Mouse (Mus musculus) kidney, adult 2 months (tissue): Measurements from ENCODE around the gene Pten. TPM values are rescaled to one million over a fixed set of nuclear protein-coding genes. Genes with fewer than 3 reads are reported as not detected.

Experiments
- DNase-seq: peaks from one replicate; pipeline ENCODE4 v3.0.0; 2021
- H3K27ac ChIP-seq: fragments of 200-500 bp; 2 replicates; pipeline ENCODE4 v1.5.1; 2012; ENCODE audit warnings: low read depth, low read length, control low read depth, inconsistent platforms; ENCODE audit not compliant: insufficient read depth
- H3K27me3 ChIP-seq: fragments of 200-500 bp; replicated peaks from 2 replicates; pipeline ENCODE4 v1.6.1; 2012; ENCODE audit warnings: mild to moderate bottlenecking, moderate library complexity, low read length, inconsistent platforms; ENCODE audit not compliant: control insufficient read depth, insufficient read depth
- H3K36me3 ChIP-seq: fragments of 200-500 bp; 2 replicates; pipeline ENCODE4 v1.6.1; 2012; ENCODE audit warnings: mild to moderate bottlenecking, moderate library complexity, low read length, inconsistent platforms; ENCODE audit not compliant: control insufficient read depth, insufficient read depth
- H3K4me1 ChIP-seq: fragments of 200-500 bp; 2 replicates; pipeline ENCODE4 v1.6.1; 2011; ENCODE audit warnings: low read length; ENCODE audit not compliant: control insufficient read depth, insufficient read depth
- H3K4me3 ChIP-seq: fragments of 200-500 bp; 2 replicates; pipeline ENCODE4 v1.5.1; 2011; ENCODE audit warnings: mild to moderate bottlenecking, low read depth, low read length, control low read depth; ENCODE audit not compliant: insufficient read depth
- CTCF ChIP-seq: fragments of 200-500 bp; conservative IDR thresholded peaks from 2 replicates; pipeline ENCODE4 v1.5.1; 2011; ENCODE audit warnings: low read depth, mild to moderate bottlenecking, control low read depth, low read length, moderate library complexity, mixed read lengths; ENCODE audit not compliant: insufficient read depth, insufficient read length
- POLR2A ChIP-seq: fragments of 200-500 bp; IDR thresholded peaks from one replicate; pipeline ENCODE4 v1.6.1; 2011; ENCODE audit warnings: low read depth, low read length, control low read depth
- WGBS: fragments of 180-500 bp; shearing (Covaris S2); methylation state at CpG from one replicate; pipeline ENCODE4 v1.1.7; 2018; 5-methylcytosine and 5-hydroxymethylcytosine counted together
- polyA plus RNA-seq: library from polyadenylated mRNA; depleted of rRNA; stranded (reverse); fragments of >200 nt; gene quantifications from 2 replicates; pipeline ENCODE4 v1.2.3, GENCODE M21; 2012; rRNA removed

The Pten gene
- polyA plus RNA-seq, 1 experiment: 15.2 TPM

DNA sequence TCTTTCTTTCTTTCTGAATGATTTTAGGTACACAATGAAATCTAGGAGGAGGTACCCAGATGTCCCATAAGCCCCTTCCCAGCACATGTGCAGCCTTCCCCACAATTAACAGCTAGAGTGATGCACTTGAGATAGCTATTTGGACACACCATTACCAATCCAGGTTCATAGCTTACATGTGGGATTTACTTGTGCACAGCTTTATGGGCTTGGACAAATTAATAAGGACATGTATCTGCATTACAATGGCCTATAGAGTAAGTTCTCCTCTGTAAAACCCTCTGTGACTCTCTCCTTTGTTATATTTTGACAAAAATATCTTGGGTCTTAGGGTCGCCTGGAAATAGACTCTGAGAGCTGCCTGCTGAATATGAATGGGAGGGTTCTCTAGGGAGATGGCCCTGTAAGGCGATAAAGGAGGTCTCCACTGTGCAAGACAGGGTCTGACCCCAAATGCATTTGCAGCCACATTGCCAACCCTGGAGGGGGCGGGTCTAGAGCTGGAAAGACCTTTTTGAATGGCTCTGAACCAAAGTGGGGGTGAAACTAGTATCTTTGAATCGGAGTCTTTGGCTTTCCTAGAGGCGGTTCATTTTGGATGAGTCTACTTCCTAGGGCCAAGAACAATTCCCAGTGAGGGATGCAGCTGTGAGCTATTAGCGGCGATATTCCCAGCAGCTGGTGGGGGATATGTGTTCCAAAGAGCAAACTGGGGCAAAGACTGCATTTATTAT is 116.8 kb downstream of the Pten start:
- Histone ChIP-seq H3K27me3 (no peaks in the 10 kb centered on the region; the same call in 1 of the 2 replicates), H3K36me3 (no peaks in the 10 kb centered on the region), H3K4me3 (no peak overlapping the region), H3K4me1 (no peaks in the 10 kb centered on the region), H3K27ac (no peak overlapping the region)
- no peak for DNase-seq
- WGBS: 75% methylated on average over 7 of the region's 7 CpGs
- TF ChIP-seq CTCF (no peak), POLR2A (no peak)

Other genes with a start within 250 kb of the Pten start
- 129 and 168 TPM in 2 replicates for gene Papss2, start 161.7 kb upstream of the Pten start, polyA plus RNA-seq
- 16.0 and 25.0 TPM in 2 replicates for gene Atad1, start 17.7 kb upstream of the Pten start, polyA plus RNA-seq